Mouse (Mus musculus): ENCODE results near the gene Ubl3.

Gene Ubl3

DNA sequence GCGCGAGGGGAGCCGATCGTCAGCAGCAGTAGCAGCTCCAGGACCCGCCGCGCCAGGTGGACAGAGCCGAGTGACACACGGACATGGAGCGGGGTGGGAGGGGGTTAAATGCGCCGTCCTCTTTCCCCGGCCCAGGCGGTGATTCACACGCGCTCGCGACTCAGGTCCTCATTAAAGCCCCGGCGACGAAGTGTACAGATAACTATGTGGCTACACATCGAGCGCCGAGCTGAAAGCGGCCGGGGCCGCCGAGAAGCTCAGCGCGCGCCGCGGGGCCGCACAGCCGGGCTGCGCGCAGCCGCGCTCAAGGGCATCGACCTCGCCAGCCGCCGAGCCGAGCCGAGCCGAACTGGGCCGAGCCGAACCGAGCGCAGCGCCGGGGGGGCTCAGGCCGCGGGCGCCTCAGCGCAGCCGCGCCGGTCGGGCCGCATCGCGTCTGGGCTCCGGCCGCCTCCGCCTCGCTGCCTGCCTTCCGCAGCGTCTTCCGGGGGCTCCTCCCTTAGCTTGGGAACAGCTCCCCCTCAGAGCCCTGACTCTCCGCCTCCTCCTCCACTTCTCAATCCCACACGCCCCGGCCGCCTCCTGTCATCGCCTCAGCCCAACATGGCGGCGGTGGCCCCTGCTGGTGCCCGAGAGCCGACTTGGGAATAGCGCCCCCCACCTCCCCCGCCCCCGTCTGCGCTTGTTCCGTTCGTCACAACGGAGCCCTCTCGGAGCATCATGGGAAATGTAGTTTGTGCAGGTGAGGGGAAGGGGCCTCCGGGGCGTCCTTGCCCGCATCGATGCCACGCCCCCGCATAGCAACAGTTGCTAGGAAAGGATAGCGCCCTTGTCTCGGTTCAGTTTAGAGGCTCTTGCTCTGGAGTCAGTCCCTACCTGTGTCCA lies at the start of gene Ubl3:
Ubl3 (minus strand) TSS at position 603 of the 885 bp plus-strand sequence.
- ChIA-PET POLR2A (interaction anchor here (0.6 to 6.7 kb wide), 50 partner anchors 9 to 252 kb away, joined by 3 to 61 read pairs (median 4); partner anchors contain the start of gene Slc7a1 (in 1 of the 4)), CTCF (interaction anchor here in 2 of 4 experiments (1.2 to 1.7 kb wide), 4 partner anchors 18 to 220 kb away, joined by 3 to 5 read pairs (median 4); no protein-coding TSS in a partner anchor)

DNA sequence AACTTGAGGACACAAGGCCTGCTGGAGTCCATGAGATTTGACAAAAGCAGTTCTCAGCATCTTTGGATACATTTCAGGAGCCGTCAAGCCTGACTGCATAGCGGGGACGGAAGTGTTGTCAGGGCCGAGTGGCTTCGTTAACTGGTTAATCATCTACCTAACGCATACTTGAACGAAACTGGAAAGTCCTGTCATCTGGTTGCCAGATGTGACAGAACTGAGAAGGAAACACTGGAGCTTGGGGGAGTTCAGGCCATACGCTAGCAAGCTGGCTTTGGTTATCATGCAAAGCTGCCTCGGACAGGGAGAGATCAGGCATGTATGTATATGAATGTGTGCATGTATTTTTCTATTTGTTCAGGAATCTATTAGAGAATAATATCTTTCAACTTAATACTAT lies 45.8 kb upstream of the Ubl3 start:
- ChIA-PET CTCF (no interaction called here), POLR2A (interaction anchor here in 1 of 4 experiments (1.0 to 1.1 kb wide), 2 partner anchors 29 to 44 kb away, joined by 3 read pairs; no protein-coding TSS in a partner anchor)

DNA sequence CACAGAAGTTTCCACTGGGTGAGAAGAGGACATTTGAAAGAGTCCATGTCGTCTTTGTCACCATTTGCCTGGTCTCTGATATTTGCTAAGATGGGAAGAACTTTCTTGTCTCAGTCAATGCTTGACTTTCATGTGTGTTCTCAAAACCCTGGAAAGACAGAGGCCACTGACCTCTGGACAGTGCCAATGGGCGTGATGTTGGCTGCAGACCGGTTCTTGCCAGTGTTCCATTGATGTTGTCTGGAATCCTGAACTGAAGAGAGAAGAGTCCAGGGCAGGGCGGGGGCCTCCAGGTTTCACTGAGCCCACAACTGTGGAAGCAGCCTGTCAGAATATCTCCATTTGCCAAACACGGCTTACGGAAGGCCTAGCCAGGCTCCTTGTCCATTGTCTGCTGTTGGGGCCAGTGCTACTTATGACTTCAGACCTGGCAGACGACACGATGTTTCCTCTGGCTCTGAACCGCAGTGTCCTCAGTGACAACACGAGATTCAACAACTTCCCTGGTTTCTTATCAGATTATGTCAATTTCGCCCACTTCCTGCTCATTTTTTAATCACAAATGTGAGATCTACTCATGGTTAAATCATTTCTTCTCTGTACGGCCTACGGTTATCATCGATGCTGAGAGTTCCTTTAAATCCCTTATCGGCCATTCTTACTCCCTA lies 43.6 kb upstream of the Ubl3 start:
- CTCF ChIA-PET = no interaction called here
- POLR2A ChIA-PET = no interaction called here

DNA sequence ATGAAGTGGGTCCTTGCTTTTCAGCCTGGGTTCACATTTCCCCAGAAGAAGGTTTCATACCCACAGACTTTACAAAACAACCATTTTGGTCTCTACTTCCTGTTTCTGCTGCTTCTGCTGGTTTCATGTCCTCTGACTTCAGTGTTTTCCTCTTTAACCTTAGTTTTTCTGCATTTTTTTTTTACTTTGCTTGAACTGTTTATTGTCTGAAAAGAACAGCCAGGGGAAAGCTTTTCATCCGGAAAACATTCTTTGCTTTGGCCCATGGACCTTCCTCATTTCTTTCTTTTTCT lies 42.8 kb upstream of the Ubl3 start:
- POLR2A ChIA-PET = no interaction called here
- CTCF ChIA-PET = no interaction called here

DNA sequence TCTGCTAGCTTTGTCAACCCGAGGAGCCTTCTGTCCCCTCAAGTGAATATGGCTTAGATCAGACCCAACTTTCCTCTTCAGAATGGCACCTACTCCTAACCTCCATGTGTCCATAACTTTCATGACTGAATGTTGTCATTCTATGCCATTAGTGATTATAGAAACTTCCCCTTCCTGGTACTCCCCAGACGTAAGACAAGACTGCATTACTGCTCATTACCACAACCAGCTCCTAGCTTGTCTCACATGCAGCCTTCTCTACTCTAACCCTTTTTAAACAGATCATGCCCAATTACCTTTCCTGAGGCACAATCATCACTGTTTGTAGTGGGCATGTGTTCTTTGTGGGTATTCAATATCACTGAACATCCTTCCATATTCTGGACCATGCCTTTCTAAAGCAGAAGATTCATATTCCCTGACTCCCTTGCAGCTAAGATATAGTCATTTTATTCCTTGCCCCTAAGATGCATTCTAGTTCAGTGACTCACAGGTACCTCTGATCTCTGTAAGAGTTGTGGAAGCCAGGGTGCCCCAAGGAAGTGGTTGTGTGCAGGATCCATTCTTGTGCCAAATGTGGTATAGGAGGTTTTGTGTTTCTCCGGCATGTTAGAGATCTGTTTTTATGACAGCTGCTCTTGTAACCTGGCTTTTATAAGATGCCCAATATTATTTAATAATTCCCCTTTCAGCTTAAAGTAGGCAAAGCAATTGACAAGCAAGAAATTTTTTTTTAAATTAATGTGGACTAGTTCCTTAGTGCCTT lies 42.3 kb upstream of the Ubl3 start:
- CTCF ChIA-PET = no interaction called here
- POLR2A ChIA-PET = no interaction called here

DNA sequence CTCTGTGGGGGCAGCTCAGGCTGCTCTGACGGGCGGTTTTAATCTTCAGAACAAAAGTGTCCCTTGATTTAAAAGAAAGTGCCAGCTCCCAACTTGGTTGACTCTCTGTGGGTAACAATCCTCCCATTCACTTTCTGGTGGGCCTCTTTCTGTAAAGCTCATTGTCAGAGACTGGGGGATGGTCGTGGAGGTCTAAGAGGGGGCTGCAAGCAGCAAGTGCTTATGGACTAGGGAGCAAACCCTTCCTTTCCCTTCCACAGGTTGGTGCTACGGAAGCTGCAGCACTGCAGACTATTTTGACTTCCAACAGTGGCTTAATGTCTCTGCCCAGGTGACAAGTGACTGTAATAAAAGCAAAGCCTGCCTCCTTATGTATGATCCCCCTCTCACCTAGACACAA lies 41.0 kb upstream of the Ubl3 start:
- CTCF ChIA-PET = no interaction called here

DNA sequence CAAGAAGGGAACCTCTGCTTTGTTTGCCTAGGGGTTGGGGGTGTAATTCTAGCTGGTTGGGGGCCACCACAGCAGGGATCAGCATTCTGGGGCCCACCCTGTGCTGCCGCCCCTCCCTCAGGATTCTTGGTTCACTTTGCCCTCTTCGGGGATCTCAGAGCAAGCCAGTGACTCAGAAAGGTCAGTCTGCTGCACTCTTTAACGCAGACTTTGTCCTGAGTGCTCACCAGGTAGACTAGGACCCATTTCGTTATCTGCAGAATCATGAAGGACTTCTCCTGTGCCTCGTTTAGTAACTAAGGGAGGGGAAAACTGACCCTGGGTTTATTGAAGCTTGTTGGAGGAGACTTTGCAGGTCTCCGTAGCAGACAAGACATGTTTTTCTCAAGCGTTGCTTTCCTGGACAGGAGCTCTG lies 38.9 kb upstream of the Ubl3 start:
- ChIA-PET POLR2A (interaction anchor here in 2 of 4 experiments (0.7 to 2.1 kb wide), 3 partner anchors 11 to 384 kb away, joined by 4 to 7 read pairs (median 4); partner anchors contain the start of gene Ubl3 (in 1 of the 2)), CTCF (interaction anchor here in 2 of 4 experiments (0.6 to 0.7 kb wide), 2 partner anchors 13 to 686 kb away, joined by 3 to 5 read pairs; no protein-coding TSS in a partner anchor)

More for the DNA sequence above, 41.0 kb upstream of the Ubl3 start:
- POLR2A ChIA-PET = interaction anchor here in 2 of 4 experiments (1.1 to 1.9 kb wide), 3 partner anchors 8 to 13 kb away, joined by 3 to 8 read pairs (median 4); no protein-coding TSS in a partner anchor

DNA sequence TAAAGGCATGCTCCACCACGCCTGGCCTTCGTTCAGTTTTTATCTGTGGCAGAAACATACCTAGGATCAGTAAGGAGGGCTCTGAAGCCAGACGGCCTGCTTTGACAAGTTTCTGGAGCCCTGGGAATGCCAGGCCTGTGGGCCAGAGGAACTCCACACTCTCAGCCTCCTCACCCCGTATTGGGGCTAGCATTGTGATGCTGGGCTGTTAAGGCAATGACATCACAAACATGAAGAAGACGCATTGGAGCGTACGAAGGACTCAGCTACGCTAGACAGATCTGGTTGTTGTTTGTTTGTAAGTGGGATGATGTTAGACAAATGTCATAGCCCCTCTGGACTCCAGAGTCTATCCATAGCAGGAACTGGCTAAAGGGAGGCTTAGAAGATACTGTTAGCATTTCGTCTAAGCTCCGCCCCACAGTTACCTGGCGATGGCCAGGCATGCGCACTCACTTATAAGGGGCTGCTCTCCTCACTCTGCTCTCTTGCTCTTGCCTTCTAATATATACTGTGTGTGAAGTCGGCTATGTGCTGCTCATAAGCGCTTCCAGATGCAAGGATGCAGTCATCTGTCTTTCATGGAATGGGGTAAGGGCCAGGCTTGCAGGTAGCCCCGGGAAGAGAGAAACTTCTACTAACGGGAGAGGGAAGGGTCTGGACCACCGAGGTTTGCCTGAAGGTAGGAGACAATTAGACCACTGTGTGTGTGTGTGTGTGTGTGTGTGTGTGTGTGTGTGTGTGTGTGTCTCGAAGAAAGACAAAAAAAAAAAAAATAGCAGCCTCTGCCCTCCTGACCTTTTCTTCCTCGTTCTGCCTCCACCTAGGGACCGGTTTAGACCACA lies 38.2 kb upstream of the Ubl3 start:
- ChIA-PET CTCF (interaction anchor here in 3 of 4 experiments (0.6 to 0.7 kb wide), 4 partner anchors 12 to 687 kb away, joined by 3 to 6 read pairs (median 4); no protein-coding TSS in a partner anchor), POLR2A (interaction anchor here in 2 of 4 experiments (0.7 to 2.1 kb wide), 3 partner anchors 10 to 383 kb away, joined by 4 to 7 read pairs (median 4); partner anchors contain the start of gene Ubl3 (in 1 of the 2))

DNA sequence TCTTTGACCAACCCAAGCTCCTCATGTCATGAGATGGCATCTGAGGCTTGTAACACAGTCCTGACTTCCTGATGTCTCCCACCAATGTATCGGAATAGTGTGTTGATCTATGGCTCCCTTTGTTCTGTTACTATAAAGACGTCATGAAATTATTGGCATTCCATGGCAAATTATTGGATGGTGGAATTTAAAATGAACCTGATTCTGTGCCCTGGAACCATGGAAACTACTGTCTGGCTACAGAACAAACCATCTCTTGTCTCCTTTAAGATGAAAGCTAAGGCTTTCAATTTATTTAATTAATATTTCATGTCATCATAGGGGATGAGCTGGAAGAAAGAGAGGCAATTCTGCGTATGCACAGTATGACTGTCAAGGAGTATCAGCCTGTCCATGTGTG lies 36.4 kb upstream of the Ubl3 start:
- ChIA-PET POLR2A (interaction anchor here in 2 of 4 experiments (1.0 to 1.5 kb wide), 2 partner anchors 10 to 32 kb away, joined by 3 to 4 read pairs; no protein-coding TSS in a partner anchor), CTCF (interaction anchor here in 1 of 4 experiments (0.6 kb wide), 1 partner anchor 205 kb away, joined by 3 read pairs; no protein-coding TSS in a partner anchor)

DNA sequence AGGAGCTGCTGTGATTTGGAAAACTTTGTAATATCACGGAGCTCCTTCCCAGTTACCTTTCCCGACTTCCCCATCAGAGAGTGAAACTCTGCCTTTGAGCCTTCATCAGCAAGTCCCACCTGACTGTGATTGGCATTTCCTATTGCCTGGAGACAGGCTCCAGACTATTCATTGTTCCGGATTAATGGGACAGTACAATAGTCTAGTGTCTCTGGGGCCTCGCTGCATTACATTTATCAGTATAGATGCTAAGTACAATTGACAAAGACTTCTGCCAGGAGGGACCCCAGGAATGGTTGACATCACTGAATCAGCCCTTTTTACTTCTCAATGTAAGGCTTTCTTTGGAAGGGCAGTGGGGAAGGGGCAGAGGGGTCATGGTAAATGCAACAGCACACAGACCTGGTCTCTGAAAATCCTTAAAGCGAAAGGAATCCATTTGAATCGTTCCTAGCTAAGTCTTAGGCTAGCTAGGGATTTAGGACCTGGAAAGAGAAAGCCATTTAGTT lies 35.6 kb upstream of the Ubl3 start:
- CTCF ChIA-PET = interaction anchor here in 1 of 4 experiments (0.6 kb wide), 1 partner anchor 206 kb away, joined by 3 read pairs; no protein-coding TSS in a partner anchor

DNA sequence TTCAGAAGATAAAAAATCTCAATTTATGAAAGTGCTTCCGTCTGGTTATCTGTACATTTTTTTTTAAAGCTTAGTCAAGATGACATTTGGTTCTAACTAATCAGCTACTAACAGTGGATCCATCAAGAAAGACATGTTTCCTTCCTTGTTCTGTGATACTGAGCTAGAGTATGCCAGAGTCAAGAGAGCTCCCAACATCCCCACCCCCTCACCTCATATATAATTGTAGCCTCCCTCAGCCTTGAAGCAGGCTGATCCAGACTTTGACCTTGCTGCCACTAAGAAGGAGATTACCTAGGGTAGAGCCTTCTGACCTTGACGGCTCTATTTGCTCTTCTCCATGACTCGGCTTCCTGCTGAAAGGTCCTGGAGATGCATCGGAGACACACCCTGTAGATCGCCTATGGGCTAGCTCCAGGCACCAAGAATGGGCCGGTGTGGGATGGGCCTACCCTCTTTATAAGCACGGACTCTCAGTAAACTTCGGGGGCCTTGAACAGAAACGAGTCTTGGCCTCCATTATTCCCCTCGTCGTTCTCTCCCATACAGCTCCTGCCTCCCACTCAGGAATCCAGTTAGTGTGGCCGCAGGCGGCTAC lies 27.9 kb upstream of the Ubl3 start:
- POLR2A ChIA-PET = interaction anchor here in 3 of 4 experiments (0.6 to 3.5 kb wide), 18 partner anchors 10 to 701 kb away, joined by 3 to 13 read pairs (median 3); partner anchors contain the start of gene Ubl3 (in 1 of the 3)
- CTCF ChIA-PET = interaction anchor here in 3 of 4 experiments (0.5 to 1.2 kb wide), 7 partner anchors 10 to 588 kb away, joined by 3 to 7 read pairs (median 3); no protein-coding TSS in a partner anchor

More for the DNA sequence above, 35.6 kb upstream of the Ubl3 start:
- POLR2A ChIA-PET = interaction anchor here in 2 of 4 experiments (1.0 to 1.5 kb wide), 2 partner anchors 11 to 31 kb away, joined by 3 to 4 read pairs; no protein-coding TSS in a partner anchor

DNA sequence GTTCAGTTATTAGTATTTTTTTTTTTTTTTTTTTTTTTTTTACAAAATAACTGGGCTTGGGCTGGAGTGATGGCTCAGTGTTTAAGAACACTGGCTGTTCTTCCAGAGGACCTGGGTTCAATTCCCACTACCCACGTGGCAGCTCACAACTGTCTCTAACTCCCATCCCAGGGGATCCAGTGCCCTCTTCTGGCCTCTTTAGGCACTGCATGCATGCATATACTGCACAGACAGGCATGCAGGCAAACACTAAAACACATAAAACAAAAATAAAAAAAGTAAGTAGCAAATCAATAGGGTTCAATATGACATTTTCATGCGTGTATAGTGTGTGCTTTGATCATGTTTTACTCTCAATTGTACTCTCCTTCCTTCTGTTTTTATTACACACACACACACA lies 26.6 kb upstream of the Ubl3 start:
- ChIA-PET CTCF (interaction anchor here (0.6 to 1.6 kb wide), 21 partner anchors 11 to 1237 kb away, joined by 3 to 14 read pairs (median 4); no protein-coding TSS in a partner anchor), POLR2A (interaction anchor here in 2 of 4 experiments (0.6 to 3.5 kb wide), 6 partner anchors 9 to 200 kb away, joined by 3 to 13 read pairs (median 4); no protein-coding TSS in a partner anchor)

DNA sequence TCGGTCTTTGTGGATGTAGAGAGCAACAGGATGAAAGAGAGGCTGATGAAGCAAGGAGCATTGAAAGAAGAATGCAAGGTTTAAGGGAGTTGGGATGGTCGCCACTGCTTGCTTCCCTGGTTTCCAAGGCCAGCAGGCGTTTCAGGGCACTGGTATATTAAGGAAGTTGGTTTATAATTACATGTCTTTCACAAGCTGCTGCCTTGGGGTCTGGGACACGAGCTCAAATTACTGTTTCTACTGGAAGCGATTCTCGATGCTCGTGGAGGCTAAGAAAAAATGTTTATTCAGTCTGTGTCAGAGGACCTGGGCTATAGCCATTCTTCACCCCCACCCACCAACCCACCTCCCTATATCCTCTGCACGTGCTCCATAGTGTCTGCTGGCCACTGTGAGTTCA lies 25.8 kb upstream of the Ubl3 start:
- CTCF ChIA-PET = interaction anchor here (0.6 to 1.6 kb wide), 19 partner anchors 10 to 1238 kb away, joined by 3 to 14 read pairs (median 4); no protein-coding TSS in a partner anchor
- POLR2A ChIA-PET = interaction anchor here in 1 of 4 experiments (0.6 to 1.2 kb wide), 4 partner anchors 12 to 201 kb away, joined by 3 to 7 read pairs (median 4); no protein-coding TSS in a partner anchor

DNA sequence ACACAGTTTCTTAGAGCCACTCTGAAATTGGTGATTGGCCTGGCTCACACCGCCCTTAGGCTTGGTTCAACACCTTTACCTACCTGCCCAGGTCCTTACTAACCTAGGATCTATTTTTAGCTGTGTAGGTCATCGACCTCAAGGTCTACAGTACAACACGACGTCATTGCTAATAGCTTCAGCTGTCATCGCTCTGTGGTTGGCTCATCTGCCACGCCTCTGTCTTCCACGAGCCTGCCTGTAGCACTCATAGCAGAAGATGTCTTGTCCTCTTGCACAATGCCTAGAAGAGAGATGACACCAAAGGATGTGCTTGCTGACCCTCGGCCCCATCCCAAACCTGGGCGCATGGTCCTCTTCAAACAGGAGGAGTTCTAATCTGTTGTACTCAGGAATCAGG lies 24.7 kb upstream of the Ubl3 start:
- ChIA-PET POLR2A (no interaction called here), CTCF (no interaction called here)

DNA sequence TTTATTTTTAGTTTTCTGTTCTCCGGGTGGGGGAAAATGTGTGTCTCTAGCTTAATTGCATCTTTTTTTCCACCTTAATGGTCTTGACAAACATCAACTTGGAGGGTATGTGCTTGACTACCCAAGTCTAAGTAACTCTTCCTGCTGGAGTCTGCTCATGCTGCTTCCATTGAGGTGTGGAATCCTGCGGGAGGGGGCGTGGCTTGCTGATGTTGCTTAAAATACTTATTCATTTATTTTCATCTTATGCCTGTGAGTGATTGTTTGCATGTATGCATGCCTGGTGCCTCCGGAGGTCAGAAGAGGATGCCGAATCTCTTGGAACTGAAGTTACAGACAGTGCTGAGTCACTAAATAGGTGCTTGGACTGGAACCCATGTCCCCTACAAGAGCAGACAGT lies 22.6 kb upstream of the Ubl3 start:
- ChIA-PET POLR2A (interaction anchor here in 1 of 4 experiments (1.0 to 1.9 kb wide), 4 partner anchors 10 to 80 kb away, joined by 3 to 9 read pairs (median 3); no protein-coding TSS in a partner anchor), CTCF (no interaction called here)

DNA sequence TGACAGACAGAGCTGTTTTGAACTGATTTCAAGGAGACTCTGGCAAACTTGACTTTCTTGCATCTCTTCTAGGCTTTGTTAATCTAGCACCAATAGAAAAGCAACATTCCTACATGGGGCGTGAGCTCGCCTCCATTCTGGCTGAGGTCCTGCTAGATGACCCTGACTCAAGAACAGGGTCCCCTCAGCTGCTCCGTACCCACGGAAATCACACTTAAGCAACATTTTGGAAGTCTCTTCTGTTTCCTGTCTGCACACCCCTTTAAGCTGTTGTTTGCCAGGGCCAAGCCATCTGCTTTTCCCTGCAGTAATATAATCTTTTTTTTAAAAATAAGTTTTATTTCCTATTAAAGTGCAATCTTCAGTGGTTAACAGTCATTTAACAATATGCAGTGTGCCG lies 20.1 kb upstream of the Ubl3 start:
- POLR2A ChIA-PET = interaction anchor here in 3 of 4 experiments (1.0 to 1.4 kb wide), 3 partner anchors 20 to 77 kb away, joined by 3 to 5 read pairs (median 3); partner anchors contain the start of gene Ubl3 (in 1 of the 3)
- CTCF ChIA-PET = no interaction called here
